Mouse (Mus musculus): ENCODE measurements around the gene Unk. TPM values are rescaled to one million over a fixed set of nuclear protein-coding genes. Genes with fewer than 3 reads are reported as not detected.
"Not testable (repeated sequence)": the region's sequence is repeated elsewhere in the genome, so short reads cannot be mapped to it uniquely, and the experiment has no call there.

The Unk gene
- polyA plus RNA-seq, 1 experiment from 2014 or later, result 49.4 TPM

GRCm38 (mm10) chr11:116079511-116079910 lies 49.4 kb downstream of the Unk start:
- peaks cover 58% of the 10 kb centered on the region for H3K36me3 ChIP-seq (replicated peaks)
- WGBS, result 80% methylated on average over 10 of the region's 10 CpGs
- H3K4me1 ChIP-seq, result peaks cover 60% of the 10 kb centered on the region
- H3K27me3 ChIP-seq (replicated peaks; ENCODE audit: low read depth, poor library complexity, severe bottlenecking), result no peaks in the 10 kb centered on the region
- no peak overlapping the region; the same call in 1 of the 2 replicates for H3K4me3 ChIP-seq
- H3K27ac ChIP-seq (replicated peaks), result peak overlapping the region; percentile 76; the same call in 1 of the 2 replicates
- no peak for DNase-seq (ENCODE audit: low spot score)
- no peaks in the 10 kb centered on the region for H3K9me3 ChIP-seq

GRCm38 (mm10) chr11:116081081-116081480 lies 51.0 kb downstream of the Unk start:
- H3K4me3 ChIP-seq, result no peak overlapping the region
- H3K9me3 ChIP-seq, result no peaks in the 10 kb centered on the region
- H3K27me3 ChIP-seq (replicated peaks; ENCODE audit: low read depth, poor library complexity, severe bottlenecking), result no peaks in the 10 kb centered on the region
- WGBS, result 71% methylated on average over 6 of the region's 6 CpGs
- H3K27ac ChIP-seq (replicated peaks), result no peak overlapping the region; the same call in 1 of the 2 replicates
- H3K36me3 ChIP-seq (replicated peaks), result peaks cover 66% of the 10 kb centered on the region
- H3K4me1 ChIP-seq, result peaks cover 62% of the 10 kb centered on the region
- DNase-seq (ENCODE audit: low spot score), result no peak

- WGBS, result 92% methylated on average over 14 of the region's 14 CpGs
- Histone ChIP-seq H3K27me3 (replicated peaks; ENCODE audit: low read depth, poor library complexity, severe bottlenecking) (no peaks in the 10 kb centered on the region), H3K27ac (replicated peaks) (no peak overlapping the region), H3K4me1 (peaks cover 55% of the 10 kb centered on the region), H3K4me3 (no peak overlapping the region), H3K36me3 (replicated peaks) (peaks cover 66% of the 10 kb centered on the region), H3K9me3 (no peaks in the 10 kb centered on the region)
- DNase-seq (ENCODE audit: low spot score), result no peak
Measured at GRCm38 (mm10) chr11:116083096-116083672, 53.1 kb downstream of the Unk start.

- WGBS, result 95% methylated on average over 6 of the region's 6 CpGs
- H3K4me1 ChIP-seq, result peaks cover 48% of the 10 kb centered on the region
Measured at GRCm38 (mm10) chr11:116084166-116084565, 54.0 kb downstream of the Unk start.

GRCm38 (mm10) chr11:116086258-116087193 lies 56.4 kb downstream of the Unk start, which contains the start of gene Wbp2:
TSS of gene Wbp2 (minus strand) at chr11:116086995.
- H3K27ac ChIP-seq (replicated peaks), result peak within 1 kb of the TSS; percentile 88
- 7% methylated on average over 41 of the region's 43 CpGs for WGBS
- peak; percentile 98 for DNase-seq (ENCODE audit: low spot score)
- no peaks in the 10 kb centered on the region for H3K27me3 ChIP-seq (replicated peaks; ENCODE audit: low read depth, poor library complexity, severe bottlenecking)
- H3K4me1 ChIP-seq, result peaks cover 28% of the 10 kb centered on the region
- peaks cover 36% of the 10 kb centered on the region for H3K36me3 ChIP-seq (replicated peaks)
- H3K4me3 ChIP-seq, result peak within 1 kb of the TSS; percentile 68
- H3K9me3 ChIP-seq, result no peaks in the 10 kb centered on the region

More at GRCm38 (mm10) chr11:116084166-116084565, 54.0 kb downstream of the Unk start:
- Histone ChIP-seq H3K36me3 (replicated peaks) (peaks cover 60% of the 10 kb centered on the region), H3K4me3 (no peak overlapping the region), H3K27ac (replicated peaks) (no peak overlapping the region), H3K27me3 (replicated peaks; ENCODE audit: low read depth, poor library complexity, severe bottlenecking) (no peaks in the 10 kb centered on the region), H3K9me3 (no peaks in the 10 kb centered on the region)
- no peak for DNase-seq (ENCODE audit: low spot score)

GRCm38 (mm10) chr11:116087194-116088130 lies 57.3 kb downstream of the Unk start:
- H3K4me3 ChIP-seq, result peak overlapping the region; percentile 68
- DNase-seq (ENCODE audit: low spot score), result peak; percentile 90
- peaks cover 27% of the 10 kb centered on the region for H3K4me1 ChIP-seq
- H3K9me3 ChIP-seq, result no peaks in the 10 kb centered on the region
- WGBS, result 3% methylated on average over 31 of the region's 31 CpGs
- peaks cover 27% of the 10 kb centered on the region for H3K36me3 ChIP-seq (replicated peaks)
- H3K27ac ChIP-seq (replicated peaks), result peak overlapping the region; percentile 88
- no peaks in the 10 kb centered on the region for H3K27me3 ChIP-seq (replicated peaks; ENCODE audit: low read depth, poor library complexity, severe bottlenecking)

GRCm38 (mm10) chr11:116088188-116088587 lies 58.1 kb downstream of the Unk start:
- WGBS, result 89% methylated on average over 8 of the region's 8 CpGs
- peaks cover 20% of the 10 kb centered on the region for H3K36me3 ChIP-seq (replicated peaks)
- peak overlapping the region; percentile 68; the same call in 1 of the 2 replicates for H3K4me3 ChIP-seq
- no peak overlapping the region for H3K27ac ChIP-seq (replicated peaks)
- H3K4me1 ChIP-seq, result peaks cover 27% of the 10 kb centered on the region
- no peaks in the 10 kb centered on the region for H3K9me3 ChIP-seq
- no peak for DNase-seq (ENCODE audit: low spot score)
- no peaks in the 10 kb centered on the region for H3K27me3 ChIP-seq (replicated peaks; ENCODE audit: low read depth, poor library complexity, severe bottlenecking)

GRCm38 (mm10) chr11:116088741-116089394 lies 58.7 kb downstream of the Unk start:
- WGBS, result 88% methylated on average over 11 of the region's 11 CpGs
- Histone ChIP-seq H3K36me3 (replicated peaks) (peaks cover 14% of the 10 kb centered on the region), H3K27ac (replicated peaks) (no peak overlapping the region), H3K9me3 (no peaks in the 10 kb centered on the region), H3K4me1 (peaks cover 28% of the 10 kb centered on the region), H3K27me3 (replicated peaks; ENCODE audit: low read depth, poor library complexity, severe bottlenecking) (no peaks in the 10 kb centered on the region), H3K4me3 (no peak overlapping the region)
- DNase-seq (ENCODE audit: low spot score), result no peak

GRCm38 (mm10) chr11:116089545-116089944 lies 59.4 kb downstream of the Unk start:
- H3K9me3 ChIP-seq, result no peaks in the 10 kb centered on the region
- no peak for DNase-seq (ENCODE audit: low spot score)
- peaks cover 7% of the 10 kb centered on the region; the same call in 1 of the 2 replicates for H3K36me3 ChIP-seq (replicated peaks)
- H3K4me1 ChIP-seq, result peaks cover 31% of the 10 kb centered on the region
- H3K27me3 ChIP-seq (replicated peaks; ENCODE audit: low read depth, poor library complexity, severe bottlenecking), result no peaks in the 10 kb centered on the region
- H3K27ac ChIP-seq (replicated peaks), result no peak overlapping the region
- 91% methylated on average over 6 of the region's 6 CpGs for WGBS
- H3K4me3 ChIP-seq, result no peak overlapping the region

- 88% methylated on average over 6 of the region's 6 CpGs for WGBS
- DNase-seq (ENCODE audit: low spot score), result no peak
- Histone ChIP-seq H3K27me3 (replicated peaks; ENCODE audit: low read depth, poor library complexity, severe bottlenecking) (no peaks in the 10 kb centered on the region), H3K36me3 (replicated peaks) (no peaks in the 10 kb centered on the region), H3K4me3 (0 out of 2 replicates have a peak overlapping the region, but pooled peaks have one; percentile 17), H3K4me1 (peaks cover 16% of the 10 kb centered on the region), H3K9me3 (peaks cover under 1% of the 10 kb centered on the region; the same call in 1 of the 2 replicates), H3K27ac (replicated peaks) (no peak overlapping the region)
Measured at GRCm38 (mm10) chr11:116091591-116091990, 61.5 kb downstream of the Unk start.

- not testable (repeated sequence) for H3K36me3 ChIP-seq (replicated peaks); DNase-seq (ENCODE audit: low spot score); H3K4me1 ChIP-seq; H3K4me3 ChIP-seq; H3K9me3 ChIP-seq; H3K27ac ChIP-seq (replicated peaks); H3K27me3 ChIP-seq (replicated peaks; ENCODE audit: low read depth, poor library complexity, severe bottlenecking)
- 91% methylated on average over 6 of the region's 6 CpGs for WGBS
Measured at GRCm38 (mm10) chr11:116092959-116093358, 62.8 kb downstream of the Unk start.
